Comparison of ENCODE assay signal across 14 mouse cellular contexts in the genomic region with DNA sequence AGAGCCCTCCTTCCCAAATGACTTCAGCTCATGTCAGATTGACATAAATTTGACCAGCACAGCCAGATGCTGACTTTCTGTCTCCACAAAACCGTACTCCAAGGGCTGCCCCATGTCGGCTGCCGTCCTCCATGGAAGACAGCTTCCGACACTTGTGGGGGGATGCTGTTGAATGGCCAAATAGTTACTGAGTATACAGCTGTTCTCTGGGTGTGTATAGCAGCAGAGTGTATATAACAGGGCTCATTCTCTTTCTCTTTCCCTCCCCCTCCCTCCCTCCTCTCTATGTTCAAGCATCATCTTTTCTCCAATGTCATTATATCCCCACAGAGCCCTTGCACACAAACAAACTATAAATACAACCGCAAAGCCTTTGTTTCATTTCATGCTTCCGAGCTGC. TPM values are rescaled to one million over a fixed set of nuclear protein-coding genes. Genes with fewer than 3 reads are reported as not detected.
A peak's percentile ranks its signal among the peaks of the same experiment; 100 is the strongest.
DNase-seq lines count a peak whose midpoint lies in the region; ATAC-seq lines count a peak whose summit lies in the region.
"Had no signal": no experiment of that assay in that cellular context is flagged by ENCODE, and none has a peak within 500 bp of the region (broad histone marks: within the 10 kb centered on the region; RNA-seq: fewer than 3 reads in every experiment).

No protein-coding gene starts in this region.

- H3K36me3 ChIP-seq in hindbrain, embryonic 13.5 days = peaks cover 79% of the 10 kb centered on the region
- H3K36me3 ChIP-seq in hindbrain, embryonic 11.5 days (ENCODE audit: control insufficient read depth, insufficient read depth, low read length) = peaks cover under 1% of the 10 kb centered on the region; the same call in 1 of the 2 replicates
- peaks cover 3% of the 10 kb centered on the region for H3K36me3 ChIP-seq in midbrain, embryonic 15.5 days (replicated peaks)
- peaks cover 91% of the 10 kb centered on the region for H3K36me3 ChIP-seq in midbrain, embryonic 10.5 days
- H3K36me3 ChIP-seq in hindbrain, embryonic 16.5 days (ENCODE audit: control insufficient read depth, insufficient read depth, low read length) = 0 out of 2 replicates have a peak, but pooled peaks cover 12% of the 10 kb centered on the region
- H3K36me3 ChIP-seq in stomach, embryonic 15.5 days = no peaks in the 10 kb centered on the region

- DNase-seq in hindbrain, embryonic 11.5 days (ENCODE audit: low spot score) = no peak
- no peak for DNase-seq in midbrain, embryonic 10.5 days (ENCODE audit: low spot score)
- DNase-seq in adrenal gland, adult (ENCODE audit: inconsistent age in 2 of 2, low spot score in 1 of 2) = no peak
- DNase-seq in layer of hippocampus, adult 18-20 months (ENCODE audit: low spot score in 2 of 2) = no peak
- DNase-seq: heart, postnatal 4 days; layer of hippocampus, adult 9-11 months; retina, postnatal 1 day had no signal

- peaks cover 58% of the 10 kb centered on the region for H3K4me1 ChIP-seq in hindbrain, embryonic 13.5 days (replicated peaks)
- no peaks in the 10 kb centered on the region for H3K4me1 ChIP-seq in hindbrain, embryonic 11.5 days (replicated peaks; ENCODE audit: control insufficient read depth, insufficient read depth, low read length)
- peaks cover 21% of the 10 kb centered on the region for H3K4me1 ChIP-seq in midbrain, embryonic 15.5 days
- H3K4me1 ChIP-seq in midbrain, embryonic 10.5 days = peaks cover 28% of the 10 kb centered on the region
- peaks cover 42% of the 10 kb centered on the region for H3K4me1 ChIP-seq in hindbrain, embryonic 16.5 days (ENCODE audit: control insufficient read depth, insufficient read depth, low read depth, low read length)
- peaks cover 19% of the 10 kb centered on the region for H3K4me1 ChIP-seq in stomach, embryonic 15.5 days

- H3K4me2 ChIP-seq in hindbrain, embryonic 13.5 days = no peak overlapping the region
- no peak overlapping the region for H3K4me2 ChIP-seq in hindbrain, embryonic 11.5 days (replicated peaks; ENCODE audit: low read depth, low read length)
- H3K4me2 ChIP-seq in midbrain, embryonic 15.5 days = no peak overlapping the region
- no peak overlapping the region for H3K4me2 ChIP-seq in hindbrain, embryonic 16.5 days (ENCODE audit: low read length)
- peak overlapping the region; percentile 25; the same call in 1 of the 2 replicates for H3K4me2 ChIP-seq in stomach, embryonic 15.5 days
- H3K4me2 ChIP-seq: midbrain, embryonic 11.5 days had no signal

- H3K27ac ChIP-seq in hindbrain, embryonic 13.5 days = peak overlapping the region; percentile 77
- H3K27ac ChIP-seq in hindbrain, embryonic 11.5 days (ENCODE audit: low read depth, low read length) = no peak overlapping the region
- peak overlapping the region; percentile 45; the same call in 1 of the 2 replicates for H3K27ac ChIP-seq in midbrain, embryonic 15.5 days
- H3K27ac ChIP-seq in midbrain, embryonic 10.5 days (replicated peaks) = no peak overlapping the region
- peak overlapping the region; percentile 55 for H3K27ac ChIP-seq in hindbrain, embryonic 16.5 days (ENCODE audit: low read depth, low read length)
- H3K27ac ChIP-seq in stomach, embryonic 15.5 days = peak overlapping the region; percentile 44; the same call in 1 of the 2 replicates
- H3K27ac ChIP-seq: liver, embryonic 14.5 days had no signal

- WGBS in hindbrain, embryonic 13.5 days = 51% methylated on average over 6 of the region's 6 CpGs
- WGBS in hindbrain, embryonic 11.5 days = 78% methylated on average over 6 of the region's 6 CpGs
- WGBS in midbrain, embryonic 15.5 days = 62% methylated on average over 6 of the region's 6 CpGs
- WGBS in midbrain, embryonic 10.5 days = 79% methylated on average over 6 of the region's 6 CpGs
- 49% methylated on average over 6 of the region's 6 CpGs for WGBS in hindbrain, embryonic 16.5 days
- 57% methylated on average over 6 of the region's 6 CpGs for WGBS in stomach, embryonic 15.5 days

- no peaks in the 10 kb centered on the region for H3K9me3 ChIP-seq in hindbrain, embryonic 13.5 days
- no peaks in the 10 kb centered on the region for H3K9me3 ChIP-seq in hindbrain, embryonic 11.5 days (ENCODE audit: control insufficient read depth, low read length)
- no peaks in the 10 kb centered on the region for H3K9me3 ChIP-seq in midbrain, embryonic 15.5 days
- no peaks in the 10 kb centered on the region for H3K9me3 ChIP-seq in midbrain, embryonic 10.5 days (replicated peaks)
- H3K9me3 ChIP-seq in hindbrain, embryonic 16.5 days (ENCODE audit: control insufficient read depth, low read length) = no peaks in the 10 kb centered on the region
- no peaks in the 10 kb centered on the region for H3K9me3 ChIP-seq in stomach, embryonic 15.5 days

- H3K9ac ChIP-seq in hindbrain, embryonic 13.5 days = 0 out of 2 replicates have a peak overlapping the region, but pooled peaks have one; percentile 24
- H3K9ac ChIP-seq in hindbrain, embryonic 11.5 days (ENCODE audit: low read depth, low read length) = no peak overlapping the region
- H3K9ac ChIP-seq in midbrain, embryonic 15.5 days = no peak overlapping the region
- no peak overlapping the region for H3K9ac ChIP-seq in hindbrain, embryonic 16.5 days (ENCODE audit: low read depth, low read length)
- H3K9ac ChIP-seq in stomach, embryonic 15.5 days = no peak overlapping the region
- H3K9ac ChIP-seq: liver, embryonic 14.5 days had no signal

- ATAC-seq in hindbrain, embryonic 13.5 days (ENCODE audit: low FRiP score) = no peak
- no peak for ATAC-seq in hindbrain, embryonic 11.5 days (ENCODE audit: low FRiP score)
- ATAC-seq in midbrain, embryonic 15.5 days (replicated peaks) = no peak
- ATAC-seq in hindbrain, embryonic 16.5 days = peak; percentile 18; the same call in 1 of the 2 replicates
- no peak for ATAC-seq in stomach, embryonic 15.5 days (ENCODE audit: insufficient read depth, low FRiP score, low read depth)
- ATAC-seq: CD4-positive, CD25-positive, alpha-beta regulatory T cell, adult 4 months had no signal

- no peak overlapping the region for H3K4me3 ChIP-seq in hindbrain, embryonic 13.5 days
- H3K4me3 ChIP-seq in hindbrain, embryonic 11.5 days (ENCODE audit: low read depth, low read length) = no peak overlapping the region
- no peak overlapping the region for H3K4me3 ChIP-seq in midbrain, embryonic 15.5 days
- no peak overlapping the region for H3K4me3 ChIP-seq in midbrain, embryonic 10.5 days
- H3K4me3 ChIP-seq in hindbrain, embryonic 16.5 days (ENCODE audit: low read length) = no peak overlapping the region
- H3K4me3 ChIP-seq in stomach, embryonic 15.5 days (replicated peaks) = no peak overlapping the region; the same call in 1 of the 2 replicates

- no peaks in the 10 kb centered on the region for H3K27me3 ChIP-seq in hindbrain, embryonic 13.5 days
- H3K27me3 ChIP-seq in hindbrain, embryonic 11.5 days (ENCODE audit: control insufficient read depth, insufficient read depth, low read length) = no peaks in the 10 kb centered on the region
- H3K27me3 ChIP-seq in midbrain, embryonic 15.5 days (replicated peaks) = no peaks in the 10 kb centered on the region
- no peaks in the 10 kb centered on the region for H3K27me3 ChIP-seq in midbrain, embryonic 10.5 days (ENCODE audit: low read depth, poor library complexity, severe bottlenecking)
- no peaks in the 10 kb centered on the region for H3K27me3 ChIP-seq in hindbrain, embryonic 16.5 days (replicated peaks; ENCODE audit: control insufficient read depth, insufficient read depth, low read length)
- no peaks in the 10 kb centered on the region for H3K27me3 ChIP-seq in stomach, embryonic 15.5 days (replicated peaks)

RNA-seq across cellular contexts. Expression of a gene that starts 43.7 kb away (rescaled TPM):
- 4.4 and 5.0 TPM in 2 replicates for polyA plus RNA-seq in hindbrain, embryonic 13.5 days (2015; fragmentation: Nextera tagmentation; extraction: Ambion mirVana)
- 1.5 and 2.1 TPM in 2 replicates for polyA plus RNA-seq in hindbrain, embryonic 11.5 days (2014; fragmentation: Nextera tagmentation; extraction: Ambion mirVana)
- polyA plus RNA-seq in midbrain, embryonic 15.5 days (2015; fragmentation: Nextera tagmentation; extraction: Ambion mirVana) = 12.6 and 13.7 TPM in 2 replicates
- polyA plus RNA-seq in midbrain, embryonic 10.5 days (2016; fragmentation: Nextera tagmentation; extraction: Ambion mirVana) = 0.53 and 0.93 TPM in 2 replicates
- polyA plus RNA-seq in hindbrain, embryonic 16.5 days (2015; fragmentation: Nextera tagmentation; extraction: Ambion mirVana) = 15.6 and 18.8 TPM in 2 replicates
- polyA plus RNA-seq in stomach, embryonic 15.5 days (2015; fragmentation: Nextera tagmentation; extraction: Ambion mirVana) = 18.0 and 18.1 TPM in 2 replicates
- 1 to 10 TPM; 3.5 to 4.7 TPM for total RNA-seq in layer of hippocampus, adult 18-20 months (2021)

Comparison
In these comparisons a context has a peak if more than half of its experiments do, and no peak if none do; other contexts are left out.
1. H3K27ac ChIP-seq: peak in hindbrain, embryonic 13.5 days (single experiment), midbrain, embryonic 15.5 days (single experiment), hindbrain, embryonic 16.5 days (single experiment) and stomach, embryonic 15.5 days (single experiment); none in hindbrain, embryonic 11.5 days (single experiment) and midbrain, embryonic 10.5 days (single experiment).